Mouse (Mus musculus) megakaryocyte, embryonic 14.5 days (primary cell): ENCODE results near the gene Tfb2m.

Experiments
- FLI1 ChIP-seq: IDR thresholded peaks from 2 replicates; pipeline ENCODE4 v1.6.1; 2012; ENCODE audit warnings: low read length, inconsistent platforms, mixed read lengths
- GATA1 ChIP-seq: IDR thresholded peaks from 3 replicates; pipeline ENCODE4 v1.6.1; 2012; ENCODE audit warnings: mixed read lengths, low read length, inconsistent platforms, borderline replicate concordance

DNA sequence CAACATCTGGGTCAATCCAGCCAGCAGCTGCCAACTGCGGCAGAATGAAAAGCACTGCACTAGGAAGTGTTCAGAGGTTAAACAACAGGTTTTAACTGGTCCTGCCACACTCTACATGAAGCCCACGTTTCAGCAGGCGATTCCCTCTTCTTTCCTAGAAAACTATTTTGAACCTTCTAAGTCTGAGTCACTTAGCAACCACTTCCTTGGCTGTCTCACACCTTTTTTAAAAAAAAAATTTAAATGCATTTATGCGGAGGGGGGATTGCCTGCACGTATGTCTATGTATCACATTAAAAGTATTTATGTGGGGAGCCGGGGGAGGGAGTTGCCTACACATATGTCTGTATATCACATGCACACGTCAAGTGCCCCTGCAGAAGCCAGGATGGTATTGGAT lies 34.2 kb downstream of the Tfb2m start:
- TF ChIP-seq GATA1 (no peak), FLI1 (no peak)
